Mouse (Mus musculus): ENCODE measurements around the gene H2afy. TPM values are rescaled to one million over a fixed set of nuclear protein-coding genes. Genes with fewer than 3 reads are reported as not detected.

H2afy gene
- polyA plus RNA-seq, 1 experiment: 4.7 TPM

GRCm38 (mm10) chr13:56071586-56072267 lies 64.4 kb downstream of the H2afy start:
- TF ChIP-seq TAL1 (IDR thresholded peaks at IDR 0.05; ENCODE audit: low read length) (no peak), GATA1 (IDR thresholded peaks at IDR 0.05; ENCODE audit: low read length) (no peak)
- H3K27me3 ChIP-seq (ENCODE audit: control insufficient read depth): no peaks in the 10 kb centered on the region
- no peaks in the 10 kb centered on the region for H3K9me3 ChIP-seq (ENCODE audit: control insufficient read depth, low read length)
- H3K36me3 ChIP-seq (ENCODE audit: control insufficient read depth): peaks cover 57% of the 10 kb centered on the region
- no peaks in the 10 kb centered on the region for H3K4me1 ChIP-seq (ENCODE audit: control insufficient read depth)
- no peak overlapping the region for H3K4me3 ChIP-seq (replicated peaks)

DNA sequence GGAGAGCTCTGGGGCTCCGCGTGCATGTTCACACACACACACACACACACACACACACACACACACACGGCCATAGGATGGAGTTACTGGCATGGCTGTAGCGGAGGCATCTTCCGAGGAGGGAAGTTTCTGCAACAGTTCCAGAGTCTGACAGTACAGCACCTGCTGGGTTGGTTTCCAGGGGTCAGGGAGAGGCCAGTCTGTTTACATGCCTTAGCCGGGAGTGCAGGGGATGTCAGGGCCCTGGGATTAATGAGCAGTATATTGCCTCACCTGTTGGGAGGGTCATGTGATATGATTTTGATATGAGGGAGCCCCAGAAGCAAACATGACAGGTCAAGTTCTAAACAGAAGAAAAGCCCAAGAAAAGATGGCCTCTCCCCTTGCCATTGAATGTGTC lies 66.5 kb downstream of the H2afy start:
- Histone ChIP-seq H3K9me3 (ENCODE audit: control insufficient read depth, low read length) (no peaks in the 10 kb centered on the region), H3K4me3 (replicated peaks) (no peak overlapping the region), H3K36me3 (ENCODE audit: control insufficient read depth) (peaks cover 36% of the 10 kb centered on the region), H3K27me3 (ENCODE audit: control insufficient read depth) (no peaks in the 10 kb centered on the region), H3K4me1 (ENCODE audit: control insufficient read depth) (no peaks in the 10 kb centered on the region)
- TF ChIP-seq TAL1 (IDR thresholded peaks at IDR 0.05; ENCODE audit: low read length) (no peak), GATA1 (IDR thresholded peaks at IDR 0.05; ENCODE audit: low read length) (no peak)

DNA sequence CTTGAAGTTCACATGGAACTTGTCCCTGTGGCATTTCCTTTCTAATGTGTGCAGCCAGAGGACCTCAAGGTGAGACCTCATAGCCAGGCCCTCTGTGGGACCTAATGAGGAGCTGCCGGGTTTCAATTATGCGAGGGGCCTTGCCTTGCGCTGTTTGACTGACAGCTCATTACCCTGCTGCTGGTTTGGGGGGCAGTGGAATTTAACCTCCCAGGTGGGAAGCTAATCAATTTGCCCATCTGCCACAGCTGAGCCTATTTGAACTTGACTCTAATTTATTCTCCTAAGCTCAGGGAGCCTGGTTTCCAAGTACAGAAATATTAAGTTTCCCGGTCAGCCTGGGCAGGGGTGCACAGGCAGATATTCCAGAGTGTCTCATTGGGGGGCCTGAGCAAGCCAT lies 67.6 kb downstream of the H2afy start:
- Histone ChIP-seq H3K4me3 (replicated peaks) (no peak overlapping the region), H3K4me1 (ENCODE audit: control insufficient read depth) (no peaks in the 10 kb centered on the region), H3K27me3 (ENCODE audit: control insufficient read depth) (no peaks in the 10 kb centered on the region), H3K9me3 (ENCODE audit: control insufficient read depth, low read length) (no peaks in the 10 kb centered on the region), H3K36me3 (ENCODE audit: control insufficient read depth) (peaks cover 26% of the 10 kb centered on the region)
- TF ChIP-seq GATA1 (IDR thresholded peaks at IDR 0.05; ENCODE audit: low read length) (no peak), TAL1 (IDR thresholded peaks at IDR 0.05; ENCODE audit: low read length) (no peak)

GRCm38 (mm10) chr13:56066904-56067303 lies 69.3 kb downstream of the H2afy start:
- Histone ChIP-seq H3K36me3 (ENCODE audit: control insufficient read depth) (peaks cover 12% of the 10 kb centered on the region), H3K9me3 (ENCODE audit: control insufficient read depth, low read length) (no peaks in the 10 kb centered on the region), H3K27me3 (ENCODE audit: control insufficient read depth) (no peaks in the 10 kb centered on the region), H3K4me1 (ENCODE audit: control insufficient read depth) (no peaks in the 10 kb centered on the region), H3K4me3 (replicated peaks) (no peak overlapping the region)
- TF ChIP-seq TAL1 (IDR thresholded peaks at IDR 0.05; ENCODE audit: low read length) (no peak), GATA1 (IDR thresholded peaks at IDR 0.05; ENCODE audit: low read length) (no peak)

GRCm38 (mm10) chr13:56066152-56066551 lies 70.0 kb downstream of the H2afy start:
- H3K9me3 ChIP-seq (ENCODE audit: control insufficient read depth, low read length): no peaks in the 10 kb centered on the region
- H3K27me3 ChIP-seq (ENCODE audit: control insufficient read depth): no peaks in the 10 kb centered on the region
- TF ChIP-seq TAL1 (IDR thresholded peaks at IDR 0.05; ENCODE audit: low read length) (no peak), GATA1 (IDR thresholded peaks at IDR 0.05; ENCODE audit: low read length) (no peak)
- peaks cover 6% of the 10 kb centered on the region for H3K36me3 ChIP-seq (ENCODE audit: control insufficient read depth)
- H3K4me1 ChIP-seq (ENCODE audit: control insufficient read depth): no peaks in the 10 kb centered on the region
- no peak overlapping the region for H3K4me3 ChIP-seq (replicated peaks)

- no peaks in the 10 kb centered on the region for H3K36me3 ChIP-seq (ENCODE audit: control insufficient read depth)
- no peak overlapping the region for H3K4me3 ChIP-seq (replicated peaks)
- H3K27me3 ChIP-seq (ENCODE audit: control insufficient read depth): no peaks in the 10 kb centered on the region
- no peaks in the 10 kb centered on the region for H3K4me1 ChIP-seq (ENCODE audit: control insufficient read depth)
- TF ChIP-seq TAL1 (IDR thresholded peaks at IDR 0.05; ENCODE audit: low read length) (no peak), GATA1 (IDR thresholded peaks at IDR 0.05; ENCODE audit: low read length) (no peak)
- no peaks in the 10 kb centered on the region for H3K9me3 ChIP-seq (ENCODE audit: control insufficient read depth, low read length)
Measured at GRCm38 (mm10) chr13:56057761-56058160, 78.4 kb downstream of the H2afy start.

GRCm38 (mm10) chr13:56055720-56056119 lies 80.4 kb downstream of the H2afy start:
- TF ChIP-seq GATA1 (IDR thresholded peaks at IDR 0.05; ENCODE audit: low read length): no peak
- Histone ChIP-seq H3K4me1 (ENCODE audit: control insufficient read depth) (no peaks in the 10 kb centered on the region), H3K4me3 (replicated peaks) (no peak overlapping the region), H3K9me3 (ENCODE audit: control insufficient read depth, low read length) (no peaks in the 10 kb centered on the region), H3K36me3 (ENCODE audit: control insufficient read depth) (no peaks in the 10 kb centered on the region), H3K27me3 (ENCODE audit: control insufficient read depth) (no peaks in the 10 kb centered on the region)

DNA sequence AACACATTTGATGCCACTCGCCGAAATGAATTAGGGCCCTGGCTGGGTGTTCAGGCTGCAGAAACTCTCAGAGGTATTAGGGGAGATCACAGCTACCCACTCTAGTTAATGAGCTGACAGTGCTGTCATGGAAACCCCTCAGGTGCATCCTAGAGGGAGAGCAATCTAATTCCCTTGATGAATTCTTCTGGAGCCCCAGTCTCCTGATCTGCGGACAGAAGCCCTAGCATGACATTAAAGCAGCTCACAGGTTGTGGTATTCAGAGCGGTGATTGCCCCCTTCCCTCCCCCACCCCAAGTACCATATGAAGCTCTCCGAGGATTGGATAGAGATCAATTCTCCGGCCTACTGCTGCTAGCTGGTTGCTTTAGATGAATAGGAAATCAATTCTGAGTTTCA lies 82.1 kb downstream of the H2afy start:
- no peaks in the 10 kb centered on the region for H3K36me3 ChIP-seq (ENCODE audit: control insufficient read depth)
- no peaks in the 10 kb centered on the region for H3K4me1 ChIP-seq (ENCODE audit: control insufficient read depth)
- no peak overlapping the region for H3K4me3 ChIP-seq (replicated peaks)
- H3K27me3 ChIP-seq (ENCODE audit: control insufficient read depth): no peaks in the 10 kb centered on the region
- TF ChIP-seq TAL1 (IDR thresholded peaks at IDR 0.05; ENCODE audit: low read length): no peak
- no peak for TF ChIP-seq GATA1 (IDR thresholded peaks at IDR 0.05; ENCODE audit: low read length)
- no peaks in the 10 kb centered on the region for H3K9me3 ChIP-seq (ENCODE audit: control insufficient read depth, low read length)

DNA sequence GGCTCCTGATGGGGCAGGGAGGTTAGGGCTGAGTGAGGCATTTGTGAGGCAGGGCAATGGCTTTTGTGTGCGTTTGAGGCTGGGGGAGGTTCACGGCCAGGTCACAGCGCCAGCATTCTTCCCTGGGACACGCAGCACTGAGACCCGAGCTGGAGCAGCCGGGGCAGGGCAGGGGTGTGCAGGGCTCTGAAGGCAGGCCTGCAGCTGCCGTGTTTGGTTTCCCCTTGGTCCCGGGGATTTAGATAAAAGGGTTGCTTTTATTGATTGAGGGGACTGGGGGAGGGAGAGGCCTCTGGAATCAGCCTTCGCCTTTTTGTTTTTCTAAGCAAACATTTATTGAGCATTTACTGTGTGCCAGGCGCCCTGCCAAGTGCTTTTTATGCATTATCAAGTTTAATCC lies 83.4 kb downstream of the H2afy start:
- no peaks in the 10 kb centered on the region for H3K27me3 ChIP-seq (ENCODE audit: control insufficient read depth)
- no peaks in the 10 kb centered on the region for H3K36me3 ChIP-seq (ENCODE audit: control insufficient read depth)
- no peaks in the 10 kb centered on the region for H3K9me3 ChIP-seq (ENCODE audit: control insufficient read depth, low read length)
- TF ChIP-seq GATA1 (IDR thresholded peaks at IDR 0.05; ENCODE audit: low read length): no peak
- TF ChIP-seq TAL1 (IDR thresholded peaks at IDR 0.05; ENCODE audit: low read length): no peak
- no peak overlapping the region for H3K4me3 ChIP-seq (replicated peaks)
- H3K4me1 ChIP-seq (ENCODE audit: control insufficient read depth): no peaks in the 10 kb centered on the region

DNA sequence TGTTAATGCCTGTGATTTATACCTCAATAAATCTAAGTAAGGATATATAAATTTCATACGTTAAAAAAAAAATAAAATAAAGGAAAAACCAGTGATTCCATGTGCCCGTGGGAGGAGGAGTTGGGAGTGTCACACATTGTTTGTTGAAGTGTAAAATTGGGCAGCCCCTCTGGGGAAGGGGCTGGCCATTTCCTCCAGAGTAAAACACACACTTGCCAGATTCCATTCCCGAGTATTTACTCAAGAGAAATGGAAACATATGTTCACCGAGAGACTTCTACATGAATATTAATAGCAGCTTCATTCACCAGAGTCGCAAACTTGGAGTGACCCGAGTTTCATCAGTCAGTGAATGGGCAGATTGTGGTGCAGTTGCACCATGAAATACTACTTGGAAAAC lies 85.9 kb downstream of the H2afy start:
- H3K9me3 ChIP-seq (ENCODE audit: control insufficient read depth, low read length): no peaks in the 10 kb centered on the region
- TF ChIP-seq GATA1 (IDR thresholded peaks at IDR 0.05; ENCODE audit: low read length) (no peak), TAL1 (IDR thresholded peaks at IDR 0.05; ENCODE audit: low read length) (no peak)

More for the DNA sequence above, 85.9 kb downstream of the H2afy start:
- Histone ChIP-seq H3K27me3 (ENCODE audit: control insufficient read depth) (no peaks in the 10 kb centered on the region), H3K36me3 (ENCODE audit: control insufficient read depth) (no peaks in the 10 kb centered on the region), H3K4me3 (replicated peaks) (no peak overlapping the region), H3K4me1 (ENCODE audit: control insufficient read depth) (no peaks in the 10 kb centered on the region)

Data from erythroblast, embryonic 14.5 days (primary cell).